Mouse (Mus musculus): ENCODE data around the gene Dcaf8.

Dcaf8 gene

DNA sequence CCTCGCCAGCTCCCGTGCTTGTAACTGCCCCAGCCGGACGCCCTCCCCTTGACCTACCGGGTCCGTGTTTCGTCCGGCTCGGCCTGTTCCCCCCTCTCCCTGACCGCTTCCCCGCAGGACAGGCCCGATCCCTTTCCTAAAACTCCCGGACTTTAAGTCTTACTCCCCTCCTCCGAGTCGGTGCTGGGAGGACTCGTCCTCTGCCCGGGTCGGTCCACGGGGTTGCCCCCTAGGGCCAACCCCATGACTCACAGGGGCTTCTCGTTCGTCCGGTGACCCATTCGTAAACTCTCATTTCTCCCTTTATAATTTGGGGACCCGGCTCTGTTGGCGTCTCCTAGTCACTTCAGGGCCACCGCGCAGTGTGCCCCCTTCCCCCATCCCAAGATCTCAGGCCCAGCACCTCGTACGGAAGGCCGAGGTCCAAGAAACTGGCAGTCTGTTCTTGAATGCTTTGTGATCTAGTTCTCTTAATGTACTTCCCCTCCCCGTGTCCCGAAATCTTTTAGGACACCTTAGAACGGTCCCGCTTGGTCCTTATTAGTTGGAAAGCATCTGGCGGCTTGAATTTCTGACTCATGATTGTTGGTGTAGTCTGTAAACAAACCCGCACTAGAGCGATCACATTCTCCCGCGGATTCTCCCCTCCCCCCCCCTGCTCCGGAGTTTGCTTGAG is 533 bp downstream of the Dcaf8 start:
- peak in 1 of 2 experiments; percentile 28 for DNase-seq (ENCODE audit: low spot score in 2 of 2)

DNA sequence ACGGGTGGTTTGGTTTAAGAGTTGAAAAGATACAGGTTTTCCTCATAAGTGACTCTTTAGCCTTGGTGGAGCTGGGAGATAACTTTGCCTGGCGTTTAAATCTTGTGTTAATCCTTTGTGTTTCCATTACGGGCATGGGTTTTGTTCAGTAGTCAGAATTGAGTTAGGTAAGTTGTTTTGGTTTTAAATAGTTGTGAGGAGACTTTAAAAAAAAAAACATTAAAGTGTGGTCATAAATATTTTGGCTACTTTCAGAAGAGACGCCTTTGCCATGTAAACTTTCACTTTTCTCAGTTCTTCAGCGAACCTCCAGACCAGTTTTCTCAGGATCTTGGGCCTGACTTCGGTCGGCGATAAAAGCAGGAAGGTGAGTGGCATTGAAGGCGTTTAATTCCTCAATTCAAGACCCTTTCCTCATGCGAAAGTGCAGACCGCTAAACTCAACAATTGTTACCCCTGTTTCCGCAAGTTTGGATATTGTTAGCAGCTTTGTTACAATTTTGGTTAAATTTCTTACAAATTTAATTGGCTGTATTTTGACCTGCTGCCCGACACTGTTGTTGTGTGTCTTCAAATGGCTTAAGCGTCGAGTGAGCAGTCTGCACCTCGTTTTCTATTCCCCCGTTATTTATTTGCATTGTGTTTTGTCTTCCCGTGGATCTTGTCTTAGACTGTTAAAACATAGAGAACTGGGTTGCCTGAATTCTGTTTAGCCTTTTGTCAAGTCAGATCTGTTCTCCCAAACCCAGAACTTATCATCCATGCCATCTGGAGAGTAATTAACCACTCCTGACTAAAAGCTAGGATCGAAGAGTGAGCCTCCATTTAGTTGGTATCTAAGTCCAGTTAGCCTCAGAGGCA is 1.3 kb downstream of the Dcaf8 start:
- no peak for DNase-seq (ENCODE audit: low spot score in 2 of 2)

DNA sequence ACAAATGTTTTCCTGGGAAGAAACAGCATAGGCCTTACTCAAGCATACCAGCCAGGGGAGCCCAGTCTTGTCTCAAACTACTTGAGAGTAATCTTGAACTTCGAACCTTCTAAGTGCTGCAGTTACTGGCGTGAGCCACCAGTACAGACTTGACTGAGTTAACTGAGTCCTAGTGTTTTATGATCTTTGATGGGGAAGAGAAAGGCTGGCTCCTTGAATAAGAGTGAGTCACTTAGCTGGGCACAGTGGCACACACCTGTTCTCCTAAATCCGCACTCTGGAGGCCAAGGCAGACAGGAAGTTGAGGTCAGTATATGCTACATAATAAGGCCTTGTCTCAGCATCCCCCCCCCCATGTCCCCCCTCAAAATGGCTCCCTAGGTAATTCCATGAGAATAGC is 6.7 kb downstream of the Dcaf8 start:
- DNase-seq (ENCODE audit: low spot score in 2 of 2) = no peak

DNA sequence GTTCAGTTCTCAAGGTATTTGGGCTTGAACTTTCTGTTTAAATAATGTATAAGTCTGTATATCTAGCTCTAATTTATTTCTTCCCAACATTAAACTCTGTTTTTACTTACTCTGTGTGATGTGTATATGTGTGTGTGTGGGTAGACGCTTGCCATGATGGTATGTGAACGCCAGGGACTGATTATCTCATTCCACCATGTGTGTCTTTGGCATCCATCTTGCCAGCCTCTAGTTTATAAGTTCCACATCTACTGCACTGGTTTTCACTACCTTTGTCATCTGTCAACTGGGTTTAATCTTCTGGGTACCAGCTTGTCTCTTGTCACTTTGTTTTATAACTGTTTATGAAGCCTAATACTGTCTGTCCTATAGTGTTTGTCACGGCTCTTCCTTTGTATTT is 7.6 kb downstream of the Dcaf8 start:
- DNase-seq (ENCODE audit: low spot score in 2 of 2) = no peak

DNA sequence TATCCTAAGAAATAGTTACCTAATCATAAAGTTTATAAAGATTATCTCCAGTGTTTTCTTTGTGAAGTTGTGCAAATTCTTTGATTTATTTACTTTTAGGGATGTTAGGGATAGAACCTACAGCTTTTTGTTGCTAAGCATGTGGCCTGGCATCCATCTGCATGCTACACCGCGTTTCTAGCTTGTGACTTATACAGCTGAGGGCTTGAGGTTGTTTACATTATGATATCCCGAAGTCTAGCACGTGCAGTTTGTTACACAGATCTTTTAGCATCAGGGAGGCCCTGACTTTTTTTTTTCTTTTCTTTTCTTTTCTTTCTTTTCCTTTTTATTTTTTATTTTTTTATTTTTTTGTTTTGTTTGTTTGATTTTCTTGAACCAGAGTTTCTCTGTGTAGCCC is 12.1 kb downstream of the Dcaf8 start:
- DNase-seq (ENCODE audit: low spot score in 2 of 2) = no peak

DNA sequence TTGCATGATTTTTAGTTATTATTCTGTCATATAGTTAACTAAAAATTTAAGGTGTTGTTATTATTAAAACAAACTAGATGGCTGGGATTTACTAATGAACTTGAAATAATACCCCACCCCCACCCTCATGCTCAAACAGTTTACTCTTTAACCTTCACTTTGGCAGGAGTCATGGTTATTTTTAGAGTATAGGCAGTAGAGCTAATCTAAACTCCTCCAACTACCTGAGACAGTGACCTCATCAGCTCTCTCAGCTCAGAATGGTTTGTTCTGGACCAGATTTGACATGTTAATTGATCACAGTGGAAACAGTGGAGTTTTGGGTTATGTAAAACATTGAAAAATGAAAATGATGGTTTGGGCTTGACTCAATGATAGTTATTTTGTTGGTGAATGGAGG is 12.6 kb downstream of the Dcaf8 start:
- no peak for DNase-seq (ENCODE audit: low spot score in 2 of 2)

DNA sequence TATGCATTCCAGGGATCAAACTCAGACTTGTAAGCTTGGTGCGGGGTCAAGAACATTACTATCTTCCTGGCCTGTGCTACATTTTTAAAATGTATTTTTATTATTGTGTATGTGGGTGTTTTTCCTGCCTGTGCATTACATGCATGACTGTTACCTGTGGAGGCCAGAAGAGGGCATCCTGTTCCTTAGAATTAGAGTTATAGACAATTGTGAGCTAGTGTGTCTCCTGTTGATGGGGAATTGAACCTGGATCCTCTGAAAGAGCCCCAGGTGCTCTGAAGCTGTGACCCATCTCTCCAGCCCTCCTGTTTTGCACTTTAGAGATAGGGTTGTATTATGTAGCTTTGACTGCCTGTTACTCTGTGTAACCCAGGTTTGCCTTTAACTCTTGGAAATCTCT is 14.1 kb downstream of the Dcaf8 start:
- DNase-seq (ENCODE audit: low spot score in 2 of 2) = no peak

DNA sequence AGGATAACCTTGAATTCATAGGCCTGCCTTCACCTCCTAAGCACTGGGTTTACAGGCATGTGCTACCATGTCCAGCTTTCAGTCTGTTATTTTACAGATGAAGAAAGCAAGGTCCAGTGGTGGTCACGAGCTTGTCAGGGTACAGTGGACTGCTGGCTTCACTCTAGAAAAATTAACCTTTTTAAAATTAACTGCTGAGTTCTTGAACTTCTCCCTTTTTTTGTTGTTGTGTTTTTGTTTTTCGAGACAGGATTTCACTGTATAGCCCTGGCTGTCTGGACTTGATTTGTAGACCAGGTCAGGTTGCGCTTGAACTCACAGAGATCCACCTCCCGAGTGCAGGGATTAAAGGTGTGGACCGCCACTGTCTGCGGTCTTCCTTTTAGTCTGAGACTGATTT is 15.1 kb downstream of the Dcaf8 start:
- no peak for DNase-seq (ENCODE audit: low spot score in 2 of 2)

DNA sequence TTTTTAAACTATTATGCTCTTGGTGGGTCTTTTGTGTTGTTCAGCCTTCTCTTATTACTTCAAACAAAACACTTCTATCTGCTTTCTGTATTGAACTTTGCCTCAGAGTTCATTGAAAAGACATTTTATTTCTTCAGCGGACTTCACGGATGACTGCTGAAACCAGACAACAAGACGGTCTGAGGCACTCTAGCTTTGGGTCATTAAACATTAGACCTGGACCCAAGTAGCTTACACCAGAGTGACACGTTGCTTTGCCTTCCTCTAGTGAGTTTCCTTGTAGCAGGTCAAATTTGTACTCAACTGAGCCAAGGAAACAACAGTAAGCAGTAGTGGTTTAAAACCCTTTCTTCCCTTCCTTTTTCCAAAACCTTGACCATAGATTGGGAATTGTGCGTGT is 20.0 kb downstream of the Dcaf8 start:
- DNase-seq (ENCODE audit: low spot score in 2 of 2) = no peak

DNA sequence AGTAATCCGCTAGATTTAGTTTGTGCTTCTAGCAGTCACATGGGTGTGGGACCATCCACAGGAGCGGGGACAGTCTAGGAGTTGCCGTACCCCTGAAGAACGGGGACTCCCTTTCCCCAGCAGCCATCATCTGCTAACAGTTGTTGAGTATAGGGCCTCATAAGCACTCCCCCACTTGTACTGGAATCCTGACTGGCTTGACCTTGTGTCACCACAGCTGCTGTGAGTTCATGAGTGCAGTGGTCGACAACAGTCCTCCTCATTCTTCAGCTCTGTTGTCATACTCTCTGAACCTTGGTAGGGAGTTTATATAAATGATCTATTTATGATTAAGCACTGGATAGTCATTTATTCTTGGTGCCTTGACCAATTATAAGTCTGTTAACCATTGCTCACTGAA is 21.9 kb downstream of the Dcaf8 start:
- DNase-seq (ENCODE audit: low spot score in 2 of 2) = no peak

DNA sequence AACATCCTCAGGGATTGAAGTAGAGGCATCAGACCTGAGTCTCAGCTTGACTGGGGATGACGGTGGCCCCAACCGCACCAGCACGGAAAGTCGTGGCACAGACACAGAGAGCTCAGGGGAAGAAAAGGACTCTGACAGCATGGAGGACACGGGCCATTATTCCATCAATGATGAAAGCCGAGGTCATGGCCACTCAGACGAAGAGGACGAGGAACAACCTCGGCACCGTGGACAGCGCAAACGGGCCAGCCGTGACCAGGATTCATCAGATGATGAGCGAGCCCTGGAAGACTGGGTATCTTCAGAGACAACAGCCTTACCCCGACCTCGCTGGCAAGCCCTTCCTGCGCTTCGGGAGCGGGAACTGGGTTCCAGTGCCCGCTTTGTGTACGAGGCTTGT is 24.5 kb downstream of the Dcaf8 start:
- no peak for DNase-seq (ENCODE audit: low spot score in 2 of 2)

DNA sequence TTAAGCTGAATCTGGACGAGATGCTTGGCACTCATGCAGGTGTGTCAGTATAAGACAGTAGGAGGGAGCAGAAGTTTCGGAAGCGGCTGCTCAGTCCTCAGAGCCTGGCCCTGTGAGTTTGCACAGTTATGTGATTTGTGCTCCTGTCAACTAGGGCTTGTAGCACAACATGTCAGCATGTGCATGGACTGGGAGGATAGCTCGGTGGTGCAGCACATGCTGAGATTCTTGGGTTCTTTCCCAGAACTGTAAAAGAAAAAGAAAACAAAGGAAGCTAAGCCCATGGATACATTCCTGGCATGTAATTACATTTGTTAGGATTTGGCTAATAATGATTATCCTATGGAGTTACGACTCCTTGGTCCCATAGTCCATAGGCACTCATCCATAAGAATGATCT is 25.3 kb downstream of the Dcaf8 start:
- DNase-seq (ENCODE audit: low spot score in 2 of 2) = no peak

DNA sequence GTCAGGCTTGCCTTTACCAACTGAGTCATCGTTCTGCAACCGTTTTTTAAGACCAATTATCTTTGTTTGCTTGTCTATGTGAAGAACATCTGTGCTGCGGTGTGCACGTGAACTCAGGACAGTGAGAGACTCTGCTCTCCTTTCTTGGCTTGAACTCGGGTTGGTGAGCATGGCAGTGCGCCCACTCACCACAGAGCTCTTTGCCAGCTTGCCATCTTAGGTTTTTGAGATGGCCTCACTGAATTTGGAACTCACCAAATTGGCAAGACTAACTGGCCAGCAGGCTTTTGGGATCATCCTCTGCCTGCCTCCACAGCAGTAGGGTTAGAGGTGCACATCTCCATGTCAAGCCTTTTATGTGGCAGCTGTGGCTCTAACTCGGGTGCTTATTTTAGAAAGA is 29.9 kb downstream of the Dcaf8 start:
- no peak for DNase-seq (ENCODE audit: low spot score in 2 of 2)

DNA sequence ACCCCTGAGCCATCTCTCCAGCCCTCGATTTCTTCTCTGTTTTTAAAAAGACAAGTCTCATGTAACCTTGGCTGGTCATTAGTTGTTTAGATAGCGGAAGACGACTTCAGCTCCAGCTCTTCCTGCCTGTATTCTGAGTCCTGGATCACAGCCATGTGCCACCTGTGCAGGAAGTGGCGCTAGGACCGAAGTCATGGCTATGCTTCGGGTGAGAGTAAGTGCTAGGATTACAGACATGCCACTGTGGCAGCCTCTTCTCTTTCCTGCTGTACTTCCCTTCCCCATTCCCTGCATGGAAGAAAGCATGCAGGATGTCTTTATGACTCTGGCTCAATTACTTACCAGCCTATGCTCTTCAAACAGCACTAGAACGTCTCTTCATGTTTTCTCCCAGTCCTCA is 31.2 kb downstream of the Dcaf8 start:
- no peak for DNase-seq (ENCODE audit: low spot score in 2 of 2)

DNA sequence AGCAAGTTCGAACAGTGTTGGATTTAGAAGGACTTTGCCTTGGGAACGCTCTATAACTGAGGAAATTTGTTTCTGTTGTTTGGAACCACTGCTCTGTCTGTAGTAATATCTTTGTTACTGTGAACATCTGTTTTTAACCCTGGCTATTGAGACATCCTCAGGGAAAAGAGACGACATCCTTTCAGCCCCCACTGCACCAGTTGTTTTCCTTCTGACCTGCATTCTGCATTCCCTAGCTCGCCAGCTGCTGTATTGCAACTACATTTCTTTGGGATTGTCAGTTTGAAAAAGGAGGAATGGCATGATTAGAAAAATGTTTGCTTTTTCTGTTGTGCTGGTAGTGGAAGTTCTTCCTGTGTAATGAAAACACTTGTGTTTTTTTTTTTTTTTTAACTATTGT is 33.0 kb downstream of the Dcaf8 start:
- no peak for DNase-seq (ENCODE audit: low spot score in 2 of 2)

DNA sequence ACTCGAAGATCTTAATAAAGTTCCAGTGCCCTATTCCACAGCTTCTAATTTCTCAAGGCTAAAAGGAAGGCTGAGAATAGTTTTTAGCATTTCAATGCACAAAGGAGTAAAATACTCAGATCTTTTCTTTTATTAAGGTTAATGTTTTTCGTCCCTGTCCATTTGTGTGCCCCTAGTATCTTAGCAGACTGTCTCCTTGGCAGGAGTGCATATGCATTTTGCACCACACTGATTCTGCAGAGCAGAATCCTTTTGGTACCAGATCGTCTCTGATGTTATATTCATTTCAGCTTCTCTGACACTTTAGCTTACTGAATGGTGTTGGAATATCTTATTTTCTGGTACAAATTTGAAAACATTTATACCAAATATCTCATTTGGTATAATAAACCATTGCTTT is 33.9 kb downstream of the Dcaf8 start:
- DNase-seq (ENCODE audit: low spot score in 2 of 2) = no peak

DNA sequence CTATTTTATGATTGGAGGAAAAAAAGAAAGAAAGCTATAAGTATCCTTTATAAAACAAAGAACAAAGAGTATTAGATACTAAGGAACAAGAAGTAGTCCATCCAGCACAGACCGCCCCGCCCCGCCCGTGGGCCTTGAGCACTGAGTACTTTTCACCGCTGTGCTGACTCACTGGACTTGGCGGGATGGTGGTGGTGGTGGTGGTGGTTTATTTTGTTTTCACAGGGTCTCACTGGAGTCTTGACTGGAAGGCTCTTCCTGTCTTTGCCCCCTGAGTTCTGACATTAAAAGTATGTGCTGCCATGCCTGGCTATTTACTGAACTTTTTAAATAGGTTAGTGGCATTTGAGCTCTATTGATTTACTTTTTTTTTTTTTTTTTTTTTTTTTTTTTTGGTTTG is 35.2 kb downstream of the Dcaf8 start:
- DNase-seq (ENCODE audit: low spot score in 2 of 2) = no peak

DNA sequence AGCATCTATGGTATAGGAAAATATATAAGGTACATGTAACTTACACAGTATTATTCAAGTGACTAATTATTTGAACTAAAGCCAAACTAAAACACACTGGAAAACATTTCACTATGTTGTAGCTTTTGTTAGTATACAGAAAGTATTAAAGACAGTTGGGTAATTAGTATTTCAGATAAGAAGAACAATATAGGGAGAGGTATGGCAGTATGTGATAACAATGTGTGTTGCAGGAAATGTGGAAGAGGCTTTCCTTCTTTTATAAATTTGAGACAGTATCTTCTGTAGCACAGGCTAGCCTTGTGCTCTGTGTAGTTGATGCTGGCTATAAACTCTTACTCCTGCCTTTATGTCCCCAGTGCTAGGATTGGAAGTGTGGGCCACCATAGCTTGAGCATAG is 36.0 kb downstream of the Dcaf8 start:
- DNase-seq (ENCODE audit: low spot score in 2 of 2) = no peak

DNA sequence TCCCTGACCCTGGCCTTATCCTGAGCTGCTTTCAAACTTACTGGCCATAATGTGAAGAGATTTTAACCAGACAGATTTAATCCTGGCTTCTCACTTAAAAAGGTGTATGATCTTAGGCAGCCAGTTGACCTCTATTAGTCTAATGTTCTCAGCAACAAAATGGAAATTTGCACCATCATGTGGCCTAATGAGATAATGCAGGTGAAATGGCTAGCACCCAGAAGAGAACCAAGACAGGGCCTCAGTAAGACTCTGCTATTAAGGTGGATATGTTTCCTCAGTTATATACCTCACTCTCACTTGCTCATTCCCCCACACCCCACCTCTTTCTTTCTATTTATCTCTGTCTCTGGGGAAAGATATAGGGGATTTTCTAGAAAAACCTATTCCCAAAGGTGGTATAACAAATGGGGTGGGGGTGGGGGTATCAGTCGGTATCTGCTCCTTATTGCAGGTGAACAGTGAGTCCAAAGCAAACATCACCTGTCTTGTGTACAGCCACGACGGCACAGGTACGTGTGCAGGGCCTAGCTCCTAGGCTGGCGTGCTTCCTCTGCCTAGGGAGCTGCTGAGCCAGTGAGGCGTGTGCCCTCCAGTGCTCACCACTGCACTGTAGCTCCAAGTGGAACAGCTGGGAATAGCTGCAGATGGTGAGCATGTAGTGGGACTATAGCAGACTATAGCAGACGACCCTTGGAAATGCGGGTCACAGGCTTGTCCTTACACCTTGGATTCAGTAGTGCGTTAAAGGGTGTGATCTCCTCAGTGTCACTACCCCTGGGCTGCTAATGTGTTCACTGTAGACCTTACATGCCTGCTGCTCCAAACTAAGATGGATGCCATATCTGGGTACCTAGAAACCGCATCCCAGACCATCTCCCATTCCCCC is 38.8 kb downstream of the Dcaf8 start:
- no peak for DNase-seq (ENCODE audit: low spot score in 2 of 2)

DNA sequence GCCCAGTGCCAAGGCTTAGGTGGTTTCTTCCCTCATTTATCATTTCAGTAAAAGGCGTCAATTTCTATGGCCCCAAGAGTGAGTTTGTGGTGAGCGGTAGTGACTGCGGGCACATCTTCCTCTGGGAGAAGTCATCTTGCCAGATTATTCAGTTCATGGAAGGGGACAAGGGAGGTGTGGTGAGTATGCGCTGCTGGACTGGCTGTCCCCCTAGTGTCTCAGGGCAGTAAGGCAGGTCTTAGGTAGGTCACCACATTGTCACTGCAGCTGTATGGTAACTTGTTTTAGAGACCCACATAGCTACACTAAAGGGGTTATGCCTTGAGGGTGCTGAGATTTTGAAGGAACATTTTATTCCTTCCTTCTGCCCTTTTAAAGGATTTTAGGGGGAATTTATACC is 41.0 kb downstream of the Dcaf8 start:
- DNase-seq (ENCODE audit: low spot score in 2 of 2) = no peak

DNA sequence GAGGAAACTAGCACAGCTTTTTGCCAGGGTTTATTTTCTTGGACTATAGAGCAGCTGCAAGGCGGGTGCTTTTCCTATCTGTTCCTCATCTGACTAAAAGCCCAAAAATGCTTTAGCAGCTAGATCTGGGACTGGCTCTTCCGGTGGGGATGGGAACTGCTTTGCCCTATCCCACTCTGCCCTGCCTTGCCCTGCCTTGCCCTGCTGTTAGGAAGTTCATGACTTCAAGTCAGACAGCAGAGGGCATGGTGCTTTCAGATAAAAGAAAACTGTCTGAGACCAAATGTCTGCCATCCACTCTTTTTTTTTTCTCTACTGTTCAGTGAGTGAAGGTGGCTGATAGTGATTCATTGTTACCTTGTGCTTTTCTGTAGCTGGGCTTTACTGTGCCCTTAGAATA is 43.7 kb downstream of the Dcaf8 start:
- no peak for DNase-seq (ENCODE audit: low spot score in 2 of 2)

DNA sequence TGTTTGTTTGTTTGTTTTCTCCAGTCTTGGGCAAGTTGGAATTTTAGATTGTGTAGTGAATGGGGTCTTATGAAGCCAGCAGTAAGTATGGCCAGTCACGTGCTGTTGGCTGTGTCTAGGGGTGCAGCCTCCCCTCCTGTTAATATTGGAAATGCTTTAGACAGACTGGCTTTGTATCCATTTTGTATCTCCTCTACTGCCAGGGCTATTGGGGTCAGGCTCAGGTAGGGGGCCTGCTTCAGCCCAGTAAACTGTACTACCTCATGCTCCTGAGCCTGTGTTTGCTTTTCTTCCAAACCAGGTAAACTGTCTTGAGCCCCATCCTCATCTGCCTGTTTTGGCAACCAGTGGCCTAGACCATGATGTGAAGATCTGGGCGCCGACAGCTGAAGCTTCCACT is 44.3 kb downstream of the Dcaf8 start:
- no peak for DNase-seq (ENCODE audit: low spot score in 2 of 2)

DNA sequence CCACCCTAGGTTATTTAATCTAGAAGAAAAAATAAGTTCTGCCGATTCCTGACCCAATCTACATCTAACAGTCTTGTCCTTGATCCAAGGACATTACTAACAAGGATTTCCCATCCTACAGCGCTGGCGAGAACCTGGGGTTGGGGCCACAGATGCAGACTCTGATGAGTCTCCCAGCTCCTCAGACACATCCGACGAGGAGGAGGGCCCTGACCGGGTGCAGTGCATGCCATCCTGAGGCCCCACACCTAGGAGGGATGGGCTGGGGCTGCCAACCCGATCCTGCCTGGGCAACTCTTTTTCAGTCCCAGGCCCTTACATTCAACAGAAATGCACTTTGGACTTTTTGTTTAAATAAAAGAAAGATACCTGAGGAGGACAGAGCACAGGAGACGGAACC is 46.6 kb downstream of the Dcaf8 start:
- no peak for DNase-seq (ENCODE audit: low spot score in 2 of 2)
